Mouse (Mus musculus) yolk sac, embryonic 10.5 days (tissue): ENCODE data around the gene Ddx19b.
"Not testable (repeated sequence)": the region's sequence is repeated elsewhere in the genome, so short reads cannot be mapped to it uniquely, and the experiment has no call there.

ENCODE experiments used
- DNase-seq: peaks from one replicate; pipeline ENCODE4 v3.0.0-alpha.2; 2017; ENCODE audit warnings: low spot score

The Ddx19b gene

DNA sequence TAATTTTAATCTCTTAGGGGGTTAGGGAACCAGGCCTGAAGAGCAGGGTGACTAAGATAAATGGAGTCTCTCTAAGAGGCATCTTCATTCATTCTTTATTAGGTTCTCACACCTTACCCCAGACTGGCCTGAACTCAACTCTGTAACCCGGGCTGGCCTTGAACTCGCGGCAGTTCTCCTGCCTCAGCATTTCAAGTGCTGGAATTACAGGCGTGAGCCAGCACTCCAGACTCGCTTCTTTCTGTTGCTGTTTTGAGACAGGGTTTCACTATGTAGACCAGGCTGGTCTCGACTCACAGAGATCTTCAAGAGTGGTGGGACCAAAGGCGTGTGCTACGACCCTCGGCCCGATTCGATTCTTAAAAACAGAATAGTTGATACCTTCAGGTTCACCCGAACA is 2.7 kb upstream of the Ddx19b start:
- no peak for DNase-seq

GRCm38 (mm10) chr8:111033482-111034215 is 2.1 kb upstream of the Ddx19b start:
- DNase-seq, result peak; percentile 99

DNA sequence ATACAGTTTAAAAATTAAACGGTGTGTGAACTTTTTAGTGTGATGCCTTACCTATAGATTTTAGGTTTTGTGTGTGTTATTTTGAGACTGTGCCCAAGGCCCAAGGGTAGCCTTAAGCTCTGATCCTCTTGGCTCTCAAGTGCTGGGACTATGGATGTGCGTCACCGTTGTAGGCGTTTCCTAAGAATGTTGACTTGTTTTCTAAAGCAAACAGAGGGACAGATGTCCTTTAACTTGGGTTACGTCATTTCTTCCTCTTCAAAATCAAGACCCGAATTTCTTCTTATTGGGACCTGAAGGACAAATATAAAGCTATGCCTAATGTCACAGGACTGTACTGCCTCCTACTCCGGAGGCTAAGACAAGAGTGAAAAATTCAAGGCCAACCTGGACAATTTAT is 1.4 kb upstream of the Ddx19b start, which contains the start of gene Aars:
Gene Aars (plus strand): TSS at position 229 of the 400 bp plus-strand sequence.
- peak; percentile 28 for DNase-seq

DNA sequence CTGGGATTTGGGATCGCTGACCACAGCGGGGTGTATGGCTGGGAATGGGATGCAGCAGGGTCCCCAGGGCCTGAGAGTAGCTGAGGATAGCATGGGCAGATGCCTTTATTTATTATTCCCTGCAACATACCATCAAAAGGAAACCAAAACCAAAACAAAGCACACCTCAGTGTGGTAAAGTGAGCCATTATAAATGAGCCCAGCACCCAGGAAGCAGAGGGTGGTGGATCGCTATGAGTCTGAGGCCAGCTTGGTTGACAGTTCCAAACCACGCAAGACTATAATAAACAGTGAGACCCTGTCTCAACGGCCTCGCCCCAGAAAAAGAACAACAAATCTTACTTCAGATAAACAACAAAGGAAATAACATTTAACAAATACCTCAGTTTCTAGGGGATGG is 1.5 kb downstream of the Ddx19b start:
- DNase-seq, result no peak

GRCm38 (mm10) chr8:111029589-111029988 is 2.0 kb downstream of the Ddx19b start:
- DNase-seq, result no peak

GRCm38 (mm10) chr8:111027391-111027937 is 4.1 kb downstream of the Ddx19b start:
- DNase-seq, result peak; percentile 83

GRCm38 (mm10) chr8:111026609-111027008 is 4.9 kb downstream of the Ddx19b start:
- DNase-seq, result not testable (repeated sequence)

GRCm38 (mm10) chr8:111010230-111010991 is 21.1 kb downstream of the Ddx19b start:
- not testable (repeated sequence) for DNase-seq

GRCm38 (mm10) chr8:110997547-110998531 is 33.7 kb downstream of the Ddx19b start, which contains the start of gene Ddx19a:
Gene Ddx19a (minus strand): TSS chr8:110997800.
- DNase-seq, result peak; percentile 85

GRCm38 (mm10) chr8:110996641-110997430 is 34.7 kb downstream of the Ddx19b start:
- peak; percentile 3 for DNase-seq

DNA sequence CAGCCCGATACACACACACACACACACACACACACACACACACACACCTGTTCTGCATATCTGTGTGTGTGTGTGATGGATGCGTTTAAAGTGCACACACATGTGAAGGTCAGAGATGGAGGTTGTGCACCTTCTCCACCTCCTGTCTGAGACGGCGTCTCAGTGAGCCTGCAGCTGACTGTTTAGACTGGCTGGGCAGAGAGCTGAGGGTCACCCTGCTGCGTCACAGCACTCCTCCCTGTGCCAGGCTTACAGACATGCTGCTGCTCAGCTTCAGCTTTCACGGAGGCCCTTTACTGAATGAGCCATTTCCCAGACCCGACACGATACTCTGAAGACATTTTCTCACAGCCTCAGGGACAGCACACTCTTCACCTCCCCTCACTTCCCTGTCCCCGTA is 41.5 kb downstream of the Ddx19b start:
- no peak for DNase-seq

- DNase-seq, result no peak
Observed at GRCm38 (mm10) chr8:110987805-110988744, 43.5 kb downstream of the Ddx19b start.

GRCm38 (mm10) chr8:110981304-110981703 is 50.2 kb downstream of the Ddx19b start:
- DNase-seq, result no peak

- DNase-seq, result not testable (repeated sequence)
Observed at GRCm38 (mm10) chr8:110977987-110978386, 53.6 kb downstream of the Ddx19b start.

- DNase-seq, result not testable (repeated sequence)
Observed at GRCm38 (mm10) chr8:110976532-110976931, 55.0 kb downstream of the Ddx19b start.

- peak; percentile 94 for DNase-seq
Observed at GRCm38 (mm10) chr8:110969910-110970770, 61.4 kb downstream of the Ddx19b start.

- no peak for DNase-seq
Observed at GRCm38 (mm10) chr8:110967326-110967725, 64.2 kb downstream of the Ddx19b start.

DNA sequence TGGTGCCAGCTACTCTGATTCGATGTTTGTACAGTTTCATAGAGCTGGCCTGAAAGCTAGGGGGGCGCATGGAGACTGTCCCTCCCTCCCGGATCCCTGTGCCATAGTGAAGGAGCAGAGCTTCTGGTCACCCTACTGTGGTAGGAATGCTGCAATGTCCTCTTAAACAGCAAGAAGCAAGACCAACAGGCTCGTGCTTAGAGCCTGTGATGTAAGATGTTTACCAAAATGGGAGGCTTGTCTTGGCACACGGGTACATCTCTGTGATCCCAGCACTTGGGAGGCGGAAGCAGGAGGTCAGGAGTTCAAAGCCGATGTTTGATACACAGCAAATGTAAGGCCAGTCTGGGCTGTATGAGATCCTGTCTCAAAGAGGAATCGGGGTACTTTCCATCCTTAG is 65.0 kb downstream of the Ddx19b start:
- no peak for DNase-seq

DNA sequence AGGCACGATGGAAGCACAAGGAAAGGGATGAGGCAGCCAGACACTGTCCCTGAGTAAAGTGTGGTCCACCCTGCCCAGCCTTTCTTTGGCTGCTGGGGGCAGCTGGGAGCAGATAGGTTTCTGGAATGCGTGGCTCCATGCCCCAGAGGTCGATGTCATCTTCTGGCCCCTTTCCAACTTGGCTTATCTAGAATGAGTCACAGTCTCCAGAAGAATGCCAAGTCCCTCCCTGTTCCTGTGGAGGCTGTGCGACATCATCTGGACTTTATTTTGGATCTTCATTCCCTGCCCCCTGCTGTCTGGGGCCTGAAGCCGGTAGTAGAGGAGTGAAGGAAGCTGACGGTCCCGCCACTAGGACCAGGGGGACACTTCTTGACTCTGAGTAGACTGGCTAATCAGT is 66.0 kb downstream of the Ddx19b start:
- peak; percentile 53 for DNase-seq
